Mouse (Mus musculus): ENCODE results near the gene Myo18b.

DNA sequence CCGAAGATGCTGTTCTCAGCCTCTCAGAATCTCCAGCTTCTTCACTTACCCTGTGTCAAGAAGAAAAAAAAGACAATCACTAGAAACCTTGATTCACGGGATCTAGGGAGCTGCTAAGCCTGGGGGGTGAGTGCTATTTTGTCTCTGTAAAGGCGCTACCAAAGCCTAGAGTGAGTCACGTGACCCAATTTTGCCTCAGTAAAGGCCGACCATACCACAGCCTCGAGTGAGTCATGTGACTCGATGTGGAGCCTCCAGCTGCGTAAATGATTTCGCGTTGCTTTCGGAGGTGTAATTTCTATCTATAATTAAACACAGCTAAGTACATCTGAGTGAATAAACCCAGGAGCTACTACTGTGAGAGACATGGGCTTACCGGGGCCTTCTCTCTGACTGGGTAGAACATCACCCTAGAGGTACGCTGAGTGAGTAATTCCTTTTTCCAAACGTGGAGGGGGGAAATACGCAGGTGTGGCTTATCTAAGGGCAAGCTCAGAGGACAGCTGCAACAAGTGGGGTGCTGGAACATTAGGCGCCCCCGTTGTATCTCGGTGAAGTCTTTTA, 202.8 kb downstream of the Myo18b start:
- TF ChIP-seq POLR2A (IDR thresholded peaks at IDR 0.05; ENCODE audit: borderline replicate concordance, extremely low read depth, low read depth, low read length) (no peak), CTCF (IDR thresholded peaks at IDR 0.05; ENCODE audit: insufficient read depth, low read length) (no peak)

All from lung, adult 2 months (tissue).